Mouse (Mus musculus): Measurements from ENCODE around the gene Ncstn. TPM values are rescaled to one million over a fixed set of nuclear protein-coding genes. Genes with fewer than 3 reads are reported as not detected.

Ncstn gene
- 10 to 100 TPM; 72.0 to 79.4 TPM for total RNA-seq (2021)
- long read RNA-seq, transcript Ncstn-201 (17 exons, 2,901 nt), result major isoform, 45 of 66 reads
- long read RNA-seq, partial matches to known transcripts, result 12 of 66 reads
- long read RNA-seq, other reads (novel, unspliced or antisense), result 9 of 66 reads

- DNase-seq (ENCODE audit: low spot score in 2 of 2), result peak; percentile 91 to 94
These were observed at the start of gene Ncstn, which contains the start of gene Copa for GRCm38 (mm10) chr1:172082101-172082898. Gene Ncstn (minus strand): TSS chr1:172082795. Gene Copa (plus strand): TSS chr1:172082529.

GRCm38 (mm10) chr1:172132319-172132718, 49.7 kb upstream of the Ncstn start:
- DNase-seq (ENCODE audit: low spot score in 2 of 2), result no peak

GRCm38 (mm10) chr1:172129780-172130179, 47.2 kb upstream of the Ncstn start:
- no peak for DNase-seq (ENCODE audit: low spot score in 2 of 2)

- DNase-seq (ENCODE audit: low spot score in 2 of 2), result peak in 1 of 2 experiments; percentile 37
These were observed 46.5 kb upstream of the Ncstn start for GRCm38 (mm10) chr1:172129108-172129507.

- DNase-seq (ENCODE audit: low spot score in 2 of 2), result no peak
These were observed 46.0 kb upstream of the Ncstn start for GRCm38 (mm10) chr1:172128563-172128962.

- DNase-seq (ENCODE audit: low spot score in 2 of 2), result no peak
These were observed 44.9 kb upstream of the Ncstn start for GRCm38 (mm10) chr1:172127487-172127886.

GRCm38 (mm10) chr1:172126376-172127347, 44.1 kb upstream of the Ncstn start, which contains the start of gene Pex19:
Gene Pex19 (plus strand): TSS chr1:172126755.
- peak; percentile 71 to 78 for DNase-seq (ENCODE audit: low spot score in 2 of 2)

- DNase-seq (ENCODE audit: low spot score in 2 of 2), result no peak
These were observed 42.0 kb upstream of the Ncstn start for GRCm38 (mm10) chr1:172124572-172124971.

GRCm38 (mm10) chr1:172122671-172123070, 40.1 kb upstream of the Ncstn start:
- no peak for DNase-seq (ENCODE audit: low spot score in 2 of 2)

GRCm38 (mm10) chr1:172119720-172120119, 37.1 kb upstream of the Ncstn start:
- DNase-seq (ENCODE audit: low spot score in 2 of 2), result peak in 1 of 2 experiments; percentile 24

GRCm38 (mm10) chr1:172119100-172119499, 36.5 kb upstream of the Ncstn start:
- no peak for DNase-seq (ENCODE audit: low spot score in 2 of 2)

GRCm38 (mm10) chr1:172116948-172117347, 34.4 kb upstream of the Ncstn start:
- no peak for DNase-seq (ENCODE audit: low spot score in 2 of 2)

- peak in 1 of 2 experiments; percentile 23 for DNase-seq (ENCODE audit: low spot score in 2 of 2)
These were observed 25.3 kb upstream of the Ncstn start for GRCm38 (mm10) chr1:172107777-172108477.

GRCm38 (mm10) chr1:172105101-172105500, 22.5 kb upstream of the Ncstn start:
- no peak for DNase-seq (ENCODE audit: low spot score in 2 of 2)

- no peak for DNase-seq (ENCODE audit: low spot score in 2 of 2)
These were observed 21.0 kb upstream of the Ncstn start for GRCm38 (mm10) chr1:172103619-172104018.

- no peak for DNase-seq (ENCODE audit: low spot score in 2 of 2)
These were observed 16.9 kb upstream of the Ncstn start for GRCm38 (mm10) chr1:172099325-172100033.

- DNase-seq (ENCODE audit: low spot score in 2 of 2), result no peak
These were observed 12.6 kb upstream of the Ncstn start for GRCm38 (mm10) chr1:172095202-172095601.

GRCm38 (mm10) chr1:172094295-172094694, 11.7 kb upstream of the Ncstn start:
- no peak for DNase-seq (ENCODE audit: low spot score in 2 of 2)

GRCm38 (mm10) chr1:172093522-172093921, 10.9 kb upstream of the Ncstn start:
- DNase-seq (ENCODE audit: low spot score in 2 of 2), result no peak

GRCm38 (mm10) chr1:172082899-172083445, 377 bp upstream of the Ncstn start:
- no peak for DNase-seq (ENCODE audit: low spot score in 2 of 2)

Data from layer of hippocampus, postnatal 10 days (tissue).